Mouse (Mus musculus) intestine, embryonic 15.5 days (tissue): ENCODE measurements around the gene Hes2. TPM values are rescaled to one million over a fixed set of nuclear protein-coding genes. Genes with fewer than 3 reads are reported as not detected.

Experiments
- ATAC-seq: fragments of 200-750 bp; cut with Nextera tagmentation; 2 replicates; pipeline ENCODE4 v1.8.0; 2017; ENCODE audit warnings: moderate TSS enrichment, moderate library complexity
- H3K27ac ChIP-seq: fragments of 300-500 bp; sonication (generic); 2 replicates; pipeline ENCODE4 v1.5.1; 2015; ENCODE audit warnings: mild to moderate bottlenecking, inconsistent platforms
- H3K27me3 ChIP-seq: fragments of 300-500 bp; sonication (generic); replicated peaks from 2 replicates; pipeline ENCODE4 v1.6.1; 2015; ENCODE audit warnings: inconsistent platforms
- H3K36me3 ChIP-seq: fragments of 300-500 bp; sonication (generic); 2 replicates; pipeline ENCODE4 v1.6.1; 2015; ENCODE audit warnings: inconsistent platforms
- H3K4me1 ChIP-seq: fragments of 300-500 bp; sonication (generic); replicated peaks from 2 replicates; pipeline ENCODE4 v1.6.1; 2015; ENCODE audit warnings: inconsistent platforms
- H3K4me2 ChIP-seq: fragments of 300-500 bp; sonication (generic); replicated peaks from 2 replicates; pipeline ENCODE4 v1.6.1; 2015; ENCODE audit warnings: mild to moderate bottlenecking, inconsistent platforms
- H3K4me3 ChIP-seq: fragments of 300-500 bp; sonication (generic); replicated peaks from 2 replicates; pipeline ENCODE4 v1.5.1; 2015; ENCODE audit warnings: inconsistent platforms
- H3K9ac ChIP-seq: fragments of 300-500 bp; sonication (generic); 2 replicates; pipeline ENCODE4 v1.6.1; 2015; ENCODE audit warnings: inconsistent platforms
- H3K9me3 ChIP-seq: fragments of 300-500 bp; sonication (generic); 2 replicates; pipeline ENCODE4 v1.6.1; 2016; ENCODE audit warnings: inconsistent platforms
- WGBS: fragments of 180-500 bp; shearing (Covaris S2); methylation state at CpG from one replicate; pipeline ENCODE4 v1.1.7; 2015; 5-methylcytosine and 5-hydroxymethylcytosine counted together
- polyA plus RNA-seq: library from polyadenylated mRNA; unstranded; fragments of >200 nt; fragmentation: Nextera tagmentation; extraction: Ambion mirVana; gene quantifications from 2 replicates; pipeline ENCODE4 v1.2.1, GENCODE M21; 2015

Gene Hes2
- polyA plus RNA-seq, result 0.30 and 0.42 TPM in 2 replicates

GRCm38 (mm10) chr4:152158585-152159284, at the start of gene Hes2:
Gene Hes2 (plus strand): TSS chr4:152158867.
- Histone ChIP-seq H3K4me1 (peaks cover 34% of the 10 kb centered on the region), H3K27me3 (peaks cover 51% of the 10 kb centered on the region), H3K27ac (no peak within 1 kb of the TSS), H3K4me3 (peak within 1 kb of the TSS; percentile 27), H3K4me2 (peak within 1 kb of the TSS; percentile 59), H3K9ac (no peak within 1 kb of the TSS), H3K36me3 (no peaks in the 10 kb centered on the region), H3K9me3 (no peaks in the 10 kb centered on the region)
- 3% methylated on average over 35 of the region's 35 CpGs for WGBS
- ATAC-seq, result peak; percentile 29; the same call in 1 of the 2 replicates

- H3K27ac ChIP-seq, result no peak overlapping the region
- no peaks in the 10 kb centered on the region for H3K9me3 ChIP-seq
- H3K4me1 ChIP-seq, result peaks cover 7% of the 10 kb centered on the region
- H3K4me3 ChIP-seq, result no peak overlapping the region
- H3K4me2 ChIP-seq, result no peak overlapping the region
- no peaks in the 10 kb centered on the region for H3K27me3 ChIP-seq
- WGBS, result 57% methylated on average over 3 of the region's 3 CpGs
- H3K36me3 ChIP-seq, result peaks cover 8% of the 10 kb centered on the region
- no peak overlapping the region for H3K9ac ChIP-seq
- ATAC-seq, result no peak
Measured at GRCm38 (mm10) chr4:152109509-152109908, 49.2 kb upstream of the Hes2 start.

- peaks cover 8% of the 10 kb centered on the region for H3K36me3 ChIP-seq
- ATAC-seq, result no peak
- H3K9ac ChIP-seq, result no peak overlapping the region
- H3K27me3 ChIP-seq, result peaks cover 9% of the 10 kb centered on the region; the same call in 1 of the 2 replicates
- peaks cover 19% of the 10 kb centered on the region for H3K4me1 ChIP-seq
- no peak overlapping the region for H3K27ac ChIP-seq
- H3K4me3 ChIP-seq, result no peak overlapping the region
- no peak overlapping the region for H3K4me2 ChIP-seq
- no peaks in the 10 kb centered on the region for H3K9me3 ChIP-seq
- WGBS, result 85% methylated on average over 4 of the region's 4 CpGs
Measured at GRCm38 (mm10) chr4:152110689-152111088, 48.0 kb upstream of the Hes2 start.

- peaks cover 5% of the 10 kb centered on the region for H3K36me3 ChIP-seq
- H3K4me1 ChIP-seq, result peaks cover 29% of the 10 kb centered on the region
- no peak overlapping the region for H3K9ac ChIP-seq
- H3K27me3 ChIP-seq, result peaks cover 16% of the 10 kb centered on the region
- no peaks in the 10 kb centered on the region for H3K9me3 ChIP-seq
- no peak overlapping the region for H3K4me3 ChIP-seq
- WGBS, result 72% methylated on average over 9 of the region's 9 CpGs
- no peak overlapping the region for H3K27ac ChIP-seq
- H3K4me2 ChIP-seq, result no peak overlapping the region
- ATAC-seq, result no peak
Measured at GRCm38 (mm10) chr4:152112329-152112728, 46.3 kb upstream of the Hes2 start.

- H3K4me2 ChIP-seq, result no peak overlapping the region
- H3K27me3 ChIP-seq, result peaks cover 33% of the 10 kb centered on the region
- no peak overlapping the region for H3K27ac ChIP-seq
- ATAC-seq, result no peak
- H3K9me3 ChIP-seq, result no peaks in the 10 kb centered on the region
- H3K9ac ChIP-seq, result no peak overlapping the region
- peaks cover 27% of the 10 kb centered on the region for H3K4me1 ChIP-seq
- WGBS, result 80% methylated on average over 16 of the region's 16 CpGs
- no peak overlapping the region for H3K4me3 ChIP-seq
- H3K36me3 ChIP-seq, result peaks cover 5% of the 10 kb centered on the region
Measured at GRCm38 (mm10) chr4:152114080-152114479, 44.6 kb upstream of the Hes2 start.

- no peak within 1 kb of the TSS; the same call in 1 of the 2 replicates for H3K9ac ChIP-seq
- peaks cover 5% of the 10 kb centered on the region for H3K36me3 ChIP-seq
- H3K27me3 ChIP-seq, result peaks cover 53% of the 10 kb centered on the region
- peak; percentile 15; the same call in 1 of the 2 replicates for ATAC-seq
- peak within 1 kb of the TSS; percentile 16; the same call in 1 of the 2 replicates for H3K4me3 ChIP-seq
- peaks cover 45% of the 10 kb centered on the region for H3K4me1 ChIP-seq
- H3K27ac ChIP-seq, result no peak within 1 kb of the TSS
- H3K4me2 ChIP-seq, result peak within 1 kb of the TSS; percentile 51
- H3K9me3 ChIP-seq, result no peaks in the 10 kb centered on the region
- WGBS, result 8% methylated on average over 30 of the region's 30 CpGs
Measured at GRCm38 (mm10) chr4:152115921-152116612, 42.6 kb upstream of the Hes2 start, which contains the start of gene Tnfrsf25. Gene Tnfrsf25 (plus strand): TSS chr4:152115934.

GRCm38 (mm10) chr4:152117538-152117937, 41.1 kb upstream of the Hes2 start:
- 48% methylated on average over 9 of the region's 9 CpGs for WGBS
- no peak overlapping the region for H3K9ac ChIP-seq
- H3K27me3 ChIP-seq, result peaks cover 66% of the 10 kb centered on the region
- H3K27ac ChIP-seq, result no peak overlapping the region
- H3K4me3 ChIP-seq, result no peak overlapping the region
- ATAC-seq, result no peak
- H3K4me1 ChIP-seq, result peaks cover 50% of the 10 kb centered on the region
- peaks cover 5% of the 10 kb centered on the region for H3K36me3 ChIP-seq
- no peaks in the 10 kb centered on the region for H3K9me3 ChIP-seq
- no peak overlapping the region for H3K4me2 ChIP-seq

- Histone ChIP-seq H3K4me3 (0 out of 2 replicates have a peak overlapping the region, but pooled peaks have one; percentile 12), H3K4me1 (peaks cover 47% of the 10 kb centered on the region), H3K9ac (no peak overlapping the region), H3K27ac (no peak overlapping the region), H3K36me3 (no peaks in the 10 kb centered on the region), H3K4me2 (peak overlapping the region; percentile 43), H3K27me3 (peaks cover 82% of the 10 kb centered on the region), H3K9me3 (no peaks in the 10 kb centered on the region)
- no peak; the same call in 1 of the 2 replicates for ATAC-seq
- 10% methylated on average over 39 of the region's 39 CpGs for WGBS
Measured at GRCm38 (mm10) chr4:152119396-152120292, 39.0 kb upstream of the Hes2 start.

- H3K27ac ChIP-seq, result no peak overlapping the region
- no peaks in the 10 kb centered on the region for H3K36me3 ChIP-seq
- H3K4me1 ChIP-seq, result peaks cover 42% of the 10 kb centered on the region
- no peak for ATAC-seq
- H3K4me3 ChIP-seq, result peak overlapping the region; percentile 12
- 6% methylated on average over 31 of the region's 31 CpGs for WGBS
- H3K27me3 ChIP-seq, result peaks cover 83% of the 10 kb centered on the region
- H3K9me3 ChIP-seq, result no peaks in the 10 kb centered on the region
- H3K4me2 ChIP-seq, result peak overlapping the region; percentile 43
- H3K9ac ChIP-seq, result no peak overlapping the region
Measured at GRCm38 (mm10) chr4:152120311-152121182, 38.1 kb upstream of the Hes2 start.

- ATAC-seq, result no peak
- H3K9ac ChIP-seq, result no peak overlapping the region
- peak overlapping the region; percentile 12; the same call in 1 of the 2 replicates for H3K4me3 ChIP-seq
Measured at GRCm38 (mm10) chr4:152121183-152121505, 37.5 kb upstream of the Hes2 start.

GRCm38 (mm10) chr4:152124361-152124961, 34.2 kb upstream of the Hes2 start:
- H3K4me1 ChIP-seq, result peaks cover 45% of the 10 kb centered on the region
- H3K9me3 ChIP-seq, result no peaks in the 10 kb centered on the region
- no peak overlapping the region for H3K9ac ChIP-seq
- H3K4me3 ChIP-seq, result no peak overlapping the region
- no peak for ATAC-seq
- no peak overlapping the region for H3K4me2 ChIP-seq
- 35% methylated on average over 13 of the region's 13 CpGs for WGBS
- no peaks in the 10 kb centered on the region for H3K36me3 ChIP-seq
- H3K27ac ChIP-seq, result no peak overlapping the region
- H3K27me3 ChIP-seq, result peaks cover 93% of the 10 kb centered on the region

More at GRCm38 (mm10) chr4:152121183-152121505, 37.5 kb upstream of the Hes2 start:
- H3K27me3 ChIP-seq, result peaks cover 88% of the 10 kb centered on the region
- no peak overlapping the region for H3K27ac ChIP-seq
- no peaks in the 10 kb centered on the region for H3K9me3 ChIP-seq
- no peaks in the 10 kb centered on the region for H3K36me3 ChIP-seq
- WGBS, result 8% methylated on average over 12 of the region's 12 CpGs
- H3K4me2 ChIP-seq, result peak overlapping the region; percentile 43
- peaks cover 42% of the 10 kb centered on the region for H3K4me1 ChIP-seq
